Mouse (Mus musculus): Measurements from ENCODE around the gene Maml2.

Maml2 gene

DNA sequence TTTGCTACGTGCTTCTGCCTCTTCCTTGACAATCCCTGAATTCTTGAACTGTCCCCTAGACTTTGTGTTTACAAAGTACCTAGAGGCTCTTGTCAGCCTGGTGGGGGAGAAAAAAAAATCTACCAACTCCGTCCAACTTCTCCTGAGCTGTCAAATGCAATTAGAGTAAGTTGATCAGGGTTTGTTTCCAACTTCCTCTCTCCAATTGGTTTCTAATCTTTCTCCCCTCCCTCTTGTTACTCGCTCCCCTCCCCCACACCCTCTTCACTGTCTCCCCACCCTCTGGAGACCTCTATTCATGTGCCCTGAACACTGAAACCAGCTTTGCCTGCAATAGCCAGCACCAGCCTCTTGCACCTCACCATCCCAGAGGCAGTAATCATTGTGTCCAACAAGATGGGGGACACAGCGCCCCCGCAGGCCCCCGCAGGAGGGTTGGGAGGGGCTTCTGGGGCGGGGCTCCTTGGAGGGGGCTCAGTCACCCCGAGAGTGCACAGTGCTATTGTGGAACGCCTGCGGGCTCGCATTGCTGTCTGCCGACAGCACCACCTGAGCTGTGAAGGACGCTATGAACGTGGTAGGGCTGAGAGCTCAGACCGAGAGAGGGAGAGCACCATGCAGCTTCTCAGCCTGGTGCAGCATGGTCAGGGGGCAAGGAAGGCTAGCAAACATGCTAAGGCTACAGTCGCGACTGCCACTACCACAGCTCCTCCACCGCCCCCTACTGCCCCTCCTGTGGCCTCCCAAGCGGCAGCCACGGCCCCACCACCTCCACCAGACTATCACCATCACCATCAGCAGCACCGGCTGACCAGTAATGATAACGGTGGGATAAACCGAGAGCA, at the start of gene Maml2:
TSS of gene Maml2 (plus strand) at position 290 of the 845 bp plus-strand sequence.
- peak; percentile 88 for DNase-seq

DNA sequence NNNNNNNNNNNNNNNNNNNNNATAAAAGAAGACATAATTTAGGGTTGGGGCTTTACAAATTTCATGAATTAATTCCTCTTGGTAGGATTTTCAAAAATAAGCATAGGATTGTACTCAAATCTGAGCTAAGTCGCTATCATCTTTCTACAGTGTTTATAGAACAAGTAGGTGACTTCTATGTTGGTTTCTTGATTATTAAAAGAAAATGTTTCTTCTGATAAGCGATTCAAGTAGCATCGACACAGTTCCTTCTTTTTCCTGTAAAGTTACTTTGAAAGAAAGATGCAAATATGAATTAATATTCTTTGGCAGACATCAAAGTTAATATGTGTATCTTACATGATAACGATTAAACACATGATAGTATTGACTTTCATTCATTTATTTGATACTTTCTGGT, 49.7 kb upstream of the Maml2 start:
- DNase-seq = no peak

DNA sequence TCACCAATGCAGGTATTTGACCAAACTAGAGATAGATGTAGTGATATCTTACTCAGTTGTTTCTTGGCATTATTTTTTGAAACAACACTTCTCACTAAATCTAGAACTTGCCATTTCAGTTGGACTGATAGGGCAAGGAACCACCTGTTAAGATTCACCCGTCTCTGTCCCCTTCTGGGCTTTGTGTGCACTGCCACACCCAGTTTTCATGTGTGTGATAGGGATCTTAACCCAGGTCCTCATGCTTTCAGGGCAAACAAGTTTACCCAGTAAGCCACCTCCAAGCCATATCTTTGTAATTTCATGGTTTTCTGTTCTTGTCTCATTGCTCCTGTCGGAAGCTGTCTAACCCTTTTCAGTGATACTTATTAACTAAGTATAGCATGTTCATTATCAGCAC, 46.5 kb upstream of the Maml2 start:
- no peak for DNase-seq

DNA sequence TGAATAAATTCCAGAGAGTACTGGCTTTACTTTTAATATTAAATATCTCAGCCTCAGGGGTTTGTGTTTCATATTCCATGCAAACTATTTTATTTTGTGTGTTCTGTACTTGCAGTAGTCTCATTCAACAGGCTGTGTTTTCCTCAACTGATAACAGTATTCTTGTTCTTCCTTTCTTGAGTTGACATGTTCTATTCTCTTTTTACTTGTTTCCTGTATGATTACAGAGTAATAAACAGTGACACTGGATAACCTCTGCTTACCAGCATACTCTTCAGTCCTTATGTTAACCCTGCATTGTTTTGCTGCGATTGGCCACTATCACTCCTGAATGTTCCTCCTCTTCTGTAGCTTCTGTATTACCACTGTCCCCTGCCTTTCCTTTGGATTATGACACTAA, 41.0 kb upstream of the Maml2 start:
- no peak for DNase-seq

DNA sequence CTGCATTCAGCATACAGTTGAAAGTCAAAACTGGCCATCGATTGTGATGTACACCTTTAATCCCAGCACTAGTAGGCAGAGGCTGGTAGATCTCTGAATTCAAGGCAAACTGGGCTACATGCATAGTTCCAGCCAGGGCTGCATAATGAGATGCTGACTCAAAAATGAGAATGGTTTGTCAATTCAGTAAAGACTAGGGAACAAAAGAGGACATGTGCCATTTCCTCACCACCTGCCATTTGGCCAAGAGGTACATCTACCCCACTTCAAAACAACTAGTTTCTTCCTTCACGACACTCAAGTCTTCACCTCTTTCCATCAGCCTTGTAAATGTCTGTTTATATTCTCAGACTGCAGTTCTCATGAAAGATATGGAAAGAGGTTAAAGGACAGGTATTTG, 39.6 kb upstream of the Maml2 start:
- no peak for DNase-seq

DNA sequence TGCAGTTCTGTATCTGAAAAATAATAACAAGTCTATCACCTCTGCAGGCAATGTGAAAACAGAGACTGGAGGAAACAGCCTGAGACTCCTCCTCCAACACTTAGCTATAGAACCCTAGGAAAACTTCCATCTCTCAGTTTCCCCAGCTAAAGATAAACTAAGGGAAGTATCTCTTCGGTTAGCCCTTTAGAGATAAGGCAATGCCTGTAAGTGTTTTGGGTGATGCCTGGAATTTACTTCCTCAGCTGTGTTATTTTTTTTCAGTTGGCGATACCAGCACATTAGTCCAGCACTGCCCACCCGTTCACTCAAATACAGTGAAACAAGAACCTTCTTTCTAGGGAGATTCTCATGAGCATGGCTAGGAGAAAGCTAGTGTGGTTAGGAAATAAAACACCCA, 36.8 kb upstream of the Maml2 start:
- no peak for DNase-seq

DNA sequence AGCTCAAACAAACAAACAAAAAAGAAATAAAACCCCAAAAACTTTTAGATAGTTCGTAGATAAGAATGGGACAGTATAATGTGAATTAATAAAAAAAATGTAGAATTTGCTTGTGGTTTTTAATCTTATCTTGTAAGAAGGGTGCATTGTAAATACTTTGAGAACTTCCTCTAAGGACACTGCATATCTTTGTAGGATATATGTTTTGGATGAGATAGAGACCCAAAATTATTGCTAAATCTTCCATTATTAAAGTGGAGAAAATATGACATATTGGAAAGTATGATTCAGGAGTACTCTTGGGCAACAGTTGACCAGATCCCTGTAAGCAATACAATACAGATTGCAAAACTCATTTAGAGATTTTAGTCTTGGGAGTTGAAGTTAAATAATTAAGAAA, 24.5 kb upstream of the Maml2 start:
- DNase-seq = no peak

DNA sequence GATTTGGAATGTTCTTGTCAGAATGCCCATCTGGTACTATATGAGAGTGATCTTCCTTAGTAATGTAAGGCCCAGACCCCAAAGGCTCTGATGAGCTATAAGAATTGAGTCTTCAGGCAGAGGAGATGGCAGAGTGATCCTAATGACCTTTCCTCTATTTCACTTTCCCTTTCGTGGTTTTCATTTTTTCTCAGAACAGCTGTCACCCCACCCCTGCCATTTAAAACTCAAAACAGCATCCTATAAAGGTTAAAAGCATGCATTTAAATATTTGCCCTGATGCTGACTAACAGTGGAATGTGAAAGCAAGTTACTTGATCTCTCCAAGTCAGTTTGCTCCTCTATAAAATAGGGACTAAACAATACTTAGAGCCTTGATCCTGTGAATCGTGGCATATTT, 10.3 kb upstream of the Maml2 start:
- DNase-seq = no peak

DNA sequence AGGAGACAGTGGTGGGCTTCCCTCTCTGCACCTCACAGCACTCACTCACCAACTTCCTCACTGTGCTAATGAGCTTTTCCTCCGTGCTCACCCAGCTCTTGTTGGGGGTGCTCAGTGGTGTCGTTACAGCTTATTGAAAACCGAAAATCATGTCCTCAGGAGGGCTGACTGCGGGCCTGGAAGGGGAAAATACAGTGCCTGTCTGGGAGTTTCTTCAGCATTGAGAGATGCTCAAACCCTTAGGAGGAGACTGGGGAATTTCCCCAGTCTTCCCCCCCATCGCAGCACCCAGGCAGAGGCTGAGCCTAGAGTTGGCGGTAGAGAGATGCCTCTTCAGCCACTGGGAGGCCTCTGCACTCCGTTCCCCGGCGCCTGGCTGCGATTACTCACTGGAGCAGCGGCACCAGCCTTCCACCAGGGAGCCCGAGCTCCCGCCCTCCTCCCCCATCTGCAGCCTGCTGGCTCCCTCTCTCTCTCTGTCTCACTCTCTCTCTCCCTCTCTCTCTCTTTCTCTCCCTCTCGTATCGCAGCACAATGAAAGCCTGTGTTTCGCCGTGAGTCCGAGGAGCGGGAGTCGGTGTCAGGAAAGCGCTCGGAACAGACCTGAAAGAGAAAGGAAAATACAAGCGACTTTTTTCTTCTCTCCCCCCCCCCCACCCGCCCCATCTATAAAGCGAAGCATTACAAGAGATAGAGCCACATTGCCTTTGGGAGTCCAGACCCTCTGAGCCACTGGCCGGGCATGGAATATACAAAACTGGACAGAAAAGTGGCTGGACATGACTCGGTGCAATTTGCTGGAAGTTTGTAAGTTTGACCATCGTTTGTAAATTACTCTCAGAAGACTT, 1.3 kb upstream of the Maml2 start:
- DNase-seq = peak; percentile 91

DNA sequence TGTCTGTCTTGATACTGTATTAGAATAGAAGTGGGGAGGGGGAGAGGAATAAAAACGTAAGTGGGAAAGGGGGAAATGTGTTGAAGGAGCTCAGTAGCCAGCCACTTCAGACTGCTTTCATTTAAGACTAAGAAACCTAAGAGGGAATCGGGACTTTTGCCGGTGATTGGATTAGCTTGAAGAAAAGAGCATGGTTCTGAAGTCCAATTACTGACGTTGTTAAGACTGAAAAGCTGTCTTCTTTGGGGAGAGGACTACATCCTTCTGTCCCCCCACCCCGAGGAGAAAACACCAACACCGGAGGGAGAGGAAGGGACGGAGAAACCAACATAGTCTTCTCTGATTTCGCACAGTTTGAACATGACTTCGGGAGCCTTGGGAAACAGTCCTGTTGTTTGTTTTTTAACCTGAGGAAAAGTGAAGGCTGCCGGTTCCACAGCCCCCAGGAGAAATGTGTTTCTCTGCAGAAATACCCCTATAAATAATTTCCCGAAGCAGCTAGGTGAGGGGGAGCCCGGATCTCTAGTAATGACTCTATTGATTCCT, 562 bp upstream of the Maml2 start:
- peak; percentile 37 for DNase-seq

DNA sequence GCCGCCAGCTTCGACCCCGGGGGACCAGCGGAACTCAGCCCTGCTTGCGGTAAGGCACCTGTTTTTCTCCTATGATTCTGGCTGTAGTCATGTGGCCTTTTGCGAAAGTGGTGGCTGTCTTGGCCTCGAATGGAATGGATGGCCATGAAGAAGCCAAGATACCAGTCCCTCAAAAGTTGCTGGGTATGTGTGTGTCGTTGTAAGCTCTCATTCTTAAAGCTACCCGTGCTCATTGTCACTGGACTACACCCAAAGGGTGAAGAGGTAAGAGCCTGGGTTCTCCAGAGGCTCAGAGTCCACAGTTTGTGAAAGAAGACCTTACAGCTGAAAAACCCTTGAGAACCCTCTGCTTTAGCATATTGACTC, 739 bp downstream of the Maml2 start:
- no peak for DNase-seq

DNA sequence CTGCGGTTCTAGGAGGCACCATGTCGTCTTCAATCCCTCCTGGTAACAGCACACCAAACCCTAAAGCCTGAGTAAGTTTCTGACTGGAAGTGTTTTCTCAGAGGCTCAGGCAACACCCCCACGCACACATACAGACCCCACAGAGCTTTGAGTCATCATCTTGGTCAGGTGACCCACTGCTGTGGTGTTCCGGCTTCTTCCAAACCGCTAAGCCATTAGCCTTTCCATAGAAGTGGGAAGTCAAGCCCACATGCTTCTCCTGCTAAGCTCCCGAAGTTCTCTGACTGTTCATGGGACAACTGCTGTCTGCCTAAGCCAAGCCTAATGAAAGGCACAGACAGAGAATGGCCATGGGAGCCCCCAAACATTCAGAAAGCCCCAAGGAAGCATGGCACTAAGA, 1.4 kb downstream of the Maml2 start:
- DNase-seq = no peak

DNA sequence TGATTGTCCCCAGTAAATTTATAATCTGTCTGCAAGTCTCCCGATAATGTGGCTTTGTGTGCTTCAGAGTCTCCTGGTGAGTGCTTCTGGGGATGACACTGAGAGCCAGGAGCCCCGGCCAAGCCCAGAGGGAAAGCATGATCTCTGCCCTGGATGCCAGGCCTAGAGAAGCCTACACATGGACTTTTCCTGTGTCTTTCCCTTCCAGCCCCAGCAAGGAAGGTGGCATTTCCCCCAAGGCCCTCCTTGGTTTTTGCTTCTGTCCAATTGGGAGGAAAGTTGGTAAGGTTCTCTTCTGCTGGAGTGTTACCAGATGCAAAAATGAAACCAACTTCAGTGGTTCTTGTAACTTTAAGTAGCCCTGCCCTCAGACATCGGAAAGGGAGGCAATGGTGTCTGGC, 2.3 kb downstream of the Maml2 start:
- no peak for DNase-seq

DNA sequence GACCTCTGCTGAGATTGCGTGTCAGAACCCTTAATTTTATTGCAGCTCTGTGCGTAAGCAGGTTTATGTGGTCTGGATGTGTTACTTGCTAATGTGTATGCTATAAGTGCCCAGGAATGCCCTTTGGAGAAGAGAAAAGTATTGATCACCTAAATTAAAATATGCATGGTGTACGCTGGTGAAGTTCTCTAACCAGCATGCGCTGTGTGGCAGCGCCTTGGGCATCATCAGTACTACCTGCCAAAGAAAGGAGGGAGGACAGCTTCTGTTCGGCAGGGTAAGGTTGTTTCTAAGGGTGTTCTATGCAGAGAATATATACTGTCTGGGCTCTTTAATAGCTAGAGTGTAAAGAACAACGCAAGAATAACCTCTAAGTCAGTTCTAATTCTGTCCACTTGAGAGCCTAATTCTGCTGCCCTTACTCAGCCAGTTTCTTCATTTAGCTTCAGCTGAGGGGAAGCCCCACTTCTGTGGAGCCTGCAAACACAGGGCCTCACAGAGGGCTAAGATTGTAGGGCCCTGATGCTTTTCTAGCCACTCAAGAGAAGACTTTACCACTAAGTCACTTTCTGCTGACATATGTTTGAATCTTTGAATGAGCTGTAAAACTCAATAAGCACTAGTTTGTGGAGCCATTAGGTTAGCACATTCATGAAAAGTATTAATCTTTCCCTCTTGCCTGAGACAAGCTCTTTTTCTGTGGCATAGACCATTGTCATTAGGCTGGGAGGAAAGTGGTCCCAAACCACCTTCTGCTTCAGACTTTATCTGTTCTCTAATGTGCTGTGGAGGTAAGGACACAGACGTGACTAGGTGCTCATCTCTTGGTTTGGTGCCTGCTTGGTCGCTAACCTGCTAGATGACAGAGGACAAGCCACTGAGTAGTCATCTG, 3.4 kb downstream of the Maml2 start:
- DNase-seq = no peak

DNA sequence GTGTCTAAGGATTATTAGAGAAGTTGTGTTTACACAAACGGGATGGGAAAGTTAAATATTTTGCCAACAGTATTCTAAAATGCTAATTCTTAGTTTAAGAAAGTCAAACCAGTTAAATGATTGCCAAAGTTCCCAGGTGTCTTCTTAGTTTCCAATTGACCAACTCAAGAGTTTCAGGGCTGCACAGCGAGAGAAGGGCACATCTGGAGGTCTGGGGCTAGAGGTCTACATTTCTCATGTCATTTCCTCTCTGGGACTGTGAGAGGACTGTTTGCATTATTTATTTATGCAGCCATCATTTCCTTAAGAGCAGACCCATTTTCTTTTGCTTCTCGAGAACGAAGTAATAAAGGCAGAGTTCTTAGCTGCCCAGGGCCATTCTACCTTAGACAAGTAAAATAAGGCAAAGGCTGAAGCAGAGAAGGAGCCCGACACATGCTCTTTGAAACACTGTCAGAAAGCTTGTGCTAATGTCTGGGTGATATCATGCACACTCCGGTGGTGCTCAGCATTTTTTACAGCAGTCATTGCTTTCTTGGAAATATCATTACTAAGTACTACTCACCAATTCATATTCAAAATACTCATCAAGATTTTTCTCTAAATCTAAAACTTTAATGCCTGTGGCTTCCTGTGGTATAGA, 4.5 kb downstream of the Maml2 start:
- no peak for DNase-seq

DNA sequence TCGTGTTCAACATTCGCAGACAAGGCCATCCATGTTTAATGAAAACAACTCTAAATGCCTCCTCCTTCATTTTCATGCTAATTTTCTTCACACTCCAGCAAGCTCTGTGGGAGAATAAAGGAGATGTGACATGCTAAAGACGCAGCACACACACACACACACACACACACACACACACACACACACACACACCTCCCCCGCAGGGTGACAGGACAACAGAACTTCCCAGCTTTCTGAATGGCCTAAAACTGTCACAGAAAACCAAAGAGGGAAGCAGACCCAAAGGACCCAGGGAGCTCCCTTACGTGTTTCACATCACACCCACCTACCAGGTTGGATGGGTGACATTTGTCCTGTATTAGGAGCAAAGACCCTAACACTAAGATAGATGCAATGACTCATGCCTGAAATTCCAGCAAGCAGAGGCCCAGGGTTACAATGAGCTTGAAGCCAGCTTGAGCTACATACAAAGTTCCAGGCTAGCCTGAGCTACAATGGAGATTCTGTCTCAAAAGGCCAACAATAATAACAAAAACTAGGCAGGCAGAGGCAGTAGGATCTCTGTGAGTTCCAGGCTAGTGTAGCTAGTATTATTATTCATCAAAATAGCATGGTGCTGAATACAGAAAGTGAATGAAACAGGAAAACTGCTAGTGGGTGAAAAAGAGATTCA, 5.5 kb downstream of the Maml2 start:
- no peak for DNase-seq

DNA sequence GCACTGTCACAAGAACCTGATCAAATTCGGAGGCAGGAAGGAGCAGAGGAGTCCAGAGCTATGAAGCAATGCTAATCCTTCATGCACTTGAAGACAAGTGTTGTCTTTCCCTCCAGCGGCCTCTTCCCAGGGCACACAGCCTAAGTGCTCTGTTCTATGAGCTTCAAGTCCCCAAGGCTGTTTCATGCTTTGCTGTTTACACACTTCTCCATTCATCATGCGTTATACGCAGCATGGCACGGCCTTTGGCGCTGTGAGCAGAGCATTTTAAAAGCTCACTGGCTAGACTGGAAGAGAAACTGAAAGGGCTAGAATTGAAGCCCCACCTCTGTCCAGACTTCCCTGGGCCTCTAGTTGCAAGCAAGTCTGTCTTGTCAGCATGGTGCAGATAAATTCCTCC, 6.2 kb downstream of the Maml2 start:
- no peak for DNase-seq

DNA sequence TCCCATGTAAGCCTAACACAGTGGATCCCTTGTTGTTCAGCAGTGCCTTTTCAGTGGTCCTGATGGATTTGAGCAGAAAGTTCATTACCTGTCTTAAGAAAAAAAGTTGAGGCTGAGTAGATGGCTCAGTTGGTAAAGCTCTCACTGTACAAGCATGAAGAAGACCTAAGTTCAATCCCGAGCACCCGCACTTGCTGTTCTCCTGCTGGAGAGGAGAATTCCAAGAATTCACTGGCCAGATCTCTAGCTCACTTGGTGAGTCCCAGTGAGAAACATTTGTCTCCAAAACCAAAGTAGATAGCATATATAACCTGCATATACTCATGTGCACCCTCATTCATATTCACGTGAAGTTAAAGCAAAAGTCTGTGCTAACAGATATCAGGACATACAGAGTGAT, 8.7 kb downstream of the Maml2 start:
- no peak for DNase-seq

DNA sequence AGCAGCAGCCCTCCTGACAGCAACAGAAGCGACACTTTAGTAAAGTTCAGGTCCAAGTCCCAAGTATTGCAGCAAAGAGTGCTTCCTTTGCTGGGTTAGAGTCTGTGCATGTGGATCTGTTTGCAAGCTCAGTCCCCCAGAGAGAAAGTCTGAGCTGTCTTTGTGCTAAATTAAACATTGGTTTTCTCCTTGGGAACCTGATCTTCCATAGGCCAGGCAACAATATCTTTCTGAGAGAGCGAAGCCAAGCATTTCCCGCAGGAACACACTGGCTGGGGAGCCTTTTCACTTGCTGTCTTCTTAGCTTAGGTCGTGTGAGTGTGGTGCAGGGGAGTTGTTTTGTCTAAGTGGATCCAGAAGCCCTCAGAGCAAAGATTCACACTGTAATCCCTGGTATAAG, 9.5 kb downstream of the Maml2 start:
- no peak for DNase-seq

DNA sequence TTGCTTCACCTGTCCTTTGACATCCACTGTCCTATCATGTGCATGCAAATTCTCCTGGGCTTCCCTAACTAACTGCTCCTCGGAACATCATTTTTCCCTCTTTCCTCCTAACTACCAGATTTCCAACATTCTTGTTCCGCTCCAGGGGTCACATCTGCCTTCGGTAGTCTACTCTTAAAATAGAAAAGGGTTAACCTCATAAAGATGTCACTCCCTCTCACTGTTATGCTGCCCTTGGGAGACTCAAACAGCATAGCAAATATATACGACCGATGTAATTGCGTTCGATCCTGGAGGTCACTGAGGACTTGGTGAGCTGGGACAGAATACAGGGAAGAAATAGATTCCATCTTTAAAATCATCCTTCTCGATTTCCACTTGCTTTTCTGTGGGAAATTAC, 11.0 kb downstream of the Maml2 start:
- DNase-seq = no peak

DNA sequence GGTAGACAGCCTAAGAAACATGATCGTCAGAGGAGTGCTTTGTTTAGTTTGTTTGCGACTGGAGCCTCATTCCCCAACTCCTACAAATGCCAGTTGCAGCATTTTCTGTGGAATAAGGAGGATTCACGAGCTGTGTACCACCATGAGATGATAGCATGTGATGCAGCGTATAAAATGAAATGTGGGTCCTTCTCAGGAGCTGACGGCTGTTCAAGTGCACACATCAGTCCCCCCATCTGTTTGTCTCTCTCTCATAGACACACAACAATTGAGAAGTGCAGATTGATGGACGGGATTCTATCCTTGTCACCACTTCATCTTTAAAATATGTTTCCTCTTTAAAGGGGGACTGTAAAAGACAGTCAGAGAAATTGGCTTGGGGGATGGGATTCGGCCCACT, 12.1 kb downstream of the Maml2 start:
- no peak for DNase-seq

DNA sequence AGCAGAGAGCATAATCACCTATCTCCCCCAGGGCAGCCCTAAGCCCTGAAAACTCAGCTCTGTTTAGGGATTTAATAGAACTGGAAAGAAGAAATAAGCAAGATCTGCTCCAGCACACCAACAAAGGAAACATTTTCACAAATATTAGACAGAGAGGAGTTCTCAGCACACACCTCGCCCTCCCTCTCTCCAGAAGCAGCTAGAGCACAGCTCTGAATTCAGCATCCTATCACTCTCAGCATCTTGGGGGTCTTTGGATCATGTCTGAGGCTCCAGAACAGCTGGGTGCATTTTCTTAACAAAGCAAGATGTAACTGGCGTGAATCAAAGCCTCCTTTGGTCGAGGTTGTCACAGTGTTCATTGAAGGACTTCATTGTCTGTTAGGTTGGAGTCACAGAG, 12.5 kb downstream of the Maml2 start:
- no peak for DNase-seq
